Mouse (Mus musculus): ENCODE measurements around the gene Pram1. TPM values are rescaled to one million over a fixed set of nuclear protein-coding genes. Genes with fewer than 3 reads are reported as not detected.
A peak's percentile ranks its signal among the peaks of the same experiment; 100 is the strongest.
"Not testable (repeated sequence)": the region's sequence is repeated elsewhere in the genome, so short reads cannot be mapped to it uniquely, and the experiment has no call there.

Gene Pram1
- polyA plus RNA-seq (2017; shearing (Covaris generic)), result under 1 TPM; 0.40 to 0.85 TPM

DNA sequence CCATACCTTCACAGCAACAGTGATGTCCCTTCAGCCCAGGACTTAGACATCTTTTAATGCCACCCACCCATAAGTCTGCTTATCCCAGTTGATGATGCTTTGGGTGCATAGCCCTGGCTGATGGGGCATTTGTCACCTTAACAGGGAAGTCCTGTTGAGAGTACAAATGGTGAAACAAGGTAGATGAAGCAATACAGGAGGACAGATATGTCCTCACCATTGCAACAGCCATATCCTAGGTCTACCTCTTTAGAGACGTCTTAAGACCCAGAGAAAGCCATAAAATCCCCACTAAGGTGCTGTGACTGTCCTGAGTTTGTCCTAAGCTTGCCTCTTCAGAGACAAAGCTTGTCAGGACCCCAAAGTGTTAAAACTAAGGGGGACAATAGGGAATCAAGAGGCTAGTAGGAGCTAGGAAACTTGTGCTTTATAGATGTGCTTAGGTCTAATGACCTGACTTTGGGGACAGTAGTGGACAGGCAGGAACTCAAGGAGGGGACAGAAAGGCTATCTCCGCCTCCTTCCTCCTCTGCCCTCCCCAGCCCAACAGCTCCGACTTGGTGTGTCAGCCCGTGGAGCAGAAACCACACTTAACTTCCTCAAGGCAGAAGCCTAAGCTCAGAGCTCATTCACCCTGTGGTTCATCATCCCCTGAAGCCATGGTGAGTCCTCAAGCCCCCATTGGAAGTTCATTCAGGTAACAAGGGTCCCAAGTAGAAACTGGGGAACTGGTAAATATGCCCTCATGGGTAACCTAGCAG, at the start of gene Pram1:
TSS of gene Pram1 (plus strand) at position 541 of the 761 bp plus-strand sequence.
- no peak for ATAC-seq

DNA sequence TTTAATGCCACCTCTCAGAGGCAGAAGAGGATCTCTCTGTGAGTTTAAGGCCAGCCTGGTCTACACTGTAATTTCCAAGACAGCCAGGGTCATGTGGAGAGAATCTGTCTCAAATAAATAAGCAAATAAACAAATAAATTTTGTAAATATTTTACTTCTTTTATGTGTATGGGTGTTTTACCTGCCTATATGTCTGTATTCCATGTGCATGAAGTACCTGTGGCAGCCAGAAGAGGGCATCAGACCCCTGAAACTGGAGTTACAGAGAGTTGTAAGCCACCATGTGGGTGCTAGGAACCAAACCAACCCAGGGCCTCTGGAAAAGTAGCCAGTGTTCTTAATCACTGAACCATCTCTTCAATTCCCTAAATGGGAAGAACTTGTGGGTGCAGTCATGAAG, 40.6 kb upstream of the Pram1 start:
- no peak for ATAC-seq

DNA sequence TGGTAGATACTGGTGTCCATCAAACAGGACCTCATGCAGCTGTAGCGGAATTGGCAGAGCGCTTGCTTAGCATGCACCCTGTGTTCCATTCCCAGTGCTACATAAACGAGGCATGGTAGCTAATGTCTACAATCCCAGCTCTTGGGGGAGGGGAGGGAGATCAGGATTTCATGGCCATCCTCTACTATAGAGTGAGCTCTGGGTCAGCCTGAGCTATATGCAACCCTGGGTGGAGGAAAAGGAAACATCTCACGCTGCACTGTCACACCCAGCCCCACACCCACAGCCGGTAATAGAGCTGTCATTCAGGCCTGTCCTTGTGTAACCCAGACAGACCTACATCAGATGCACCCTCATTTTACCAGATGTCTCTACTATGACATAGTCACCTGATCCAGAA, 39.4 kb upstream of the Pram1 start:
- no peak for ATAC-seq

DNA sequence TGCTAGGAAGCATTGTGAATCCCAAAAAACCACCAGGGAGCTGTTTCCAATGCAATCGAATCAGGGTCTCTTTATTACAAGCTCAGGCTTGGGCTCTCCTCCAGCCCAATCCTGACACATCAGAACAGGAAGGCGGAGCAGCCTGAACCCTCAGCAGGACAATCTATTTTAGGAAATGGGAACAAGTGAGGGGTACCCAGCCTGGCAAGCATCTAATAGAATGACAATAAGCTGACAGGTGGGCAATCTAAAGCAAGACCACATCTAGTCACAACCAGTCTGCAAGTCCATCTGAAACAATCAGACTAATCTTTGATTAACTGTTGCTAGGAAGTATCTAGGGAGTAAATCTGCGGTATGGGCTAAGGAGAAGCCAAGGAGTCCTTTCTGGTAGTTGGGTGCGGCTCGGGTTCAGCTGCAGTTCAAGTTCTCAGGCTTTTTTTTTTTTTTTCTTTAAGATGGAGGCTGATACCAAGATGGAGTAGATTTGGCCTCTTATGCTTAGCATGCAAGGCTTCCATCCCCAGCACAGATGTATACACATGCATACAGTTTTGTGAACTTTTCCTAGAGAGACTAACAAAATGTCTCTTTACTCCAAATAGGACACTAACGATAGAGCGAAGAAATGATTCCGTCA, 37.9 kb upstream of the Pram1 start:
- no peak for ATAC-seq

DNA sequence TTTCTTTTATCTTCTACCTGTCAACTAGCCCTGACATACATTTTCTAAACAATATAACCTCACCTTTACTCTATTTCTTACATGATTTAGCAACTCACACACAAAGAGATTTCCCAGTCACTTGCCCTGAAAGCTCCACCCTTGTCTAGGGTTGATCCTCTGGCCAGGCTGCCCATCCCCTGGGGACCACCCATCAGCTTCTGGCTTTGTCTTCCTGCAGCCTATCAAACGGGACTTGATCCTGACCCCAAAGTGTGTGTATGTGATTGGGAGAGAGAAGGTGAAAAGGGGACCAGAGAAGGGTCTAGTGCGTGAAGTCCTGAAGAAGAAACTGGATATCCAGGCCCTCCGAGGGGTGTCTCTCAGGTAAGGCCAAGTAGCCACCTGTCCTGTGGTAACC, 37.0 kb upstream of the Pram1 start:
- no peak for ATAC-seq

DNA sequence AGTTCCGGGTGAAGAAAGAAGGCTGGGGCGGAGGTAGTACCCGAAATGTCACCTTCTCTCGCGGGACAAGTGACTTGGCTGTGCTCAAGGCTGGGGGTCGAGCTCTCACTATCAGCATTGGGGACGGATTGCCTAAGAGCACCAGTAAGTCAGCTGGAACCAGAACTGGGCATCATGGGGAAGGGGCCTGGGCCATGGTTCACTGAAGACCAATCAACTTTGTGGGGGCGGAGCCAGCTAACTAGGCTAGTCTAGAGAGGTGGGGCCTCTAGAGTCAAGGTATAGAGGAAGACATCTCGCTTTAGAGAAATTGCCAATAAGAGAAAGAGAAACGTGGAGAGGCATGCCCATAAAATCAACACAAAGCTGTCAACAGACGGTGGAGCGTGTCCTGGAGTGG, 35.9 kb upstream of the Pram1 start:
- ATAC-seq, result no peak

DNA sequence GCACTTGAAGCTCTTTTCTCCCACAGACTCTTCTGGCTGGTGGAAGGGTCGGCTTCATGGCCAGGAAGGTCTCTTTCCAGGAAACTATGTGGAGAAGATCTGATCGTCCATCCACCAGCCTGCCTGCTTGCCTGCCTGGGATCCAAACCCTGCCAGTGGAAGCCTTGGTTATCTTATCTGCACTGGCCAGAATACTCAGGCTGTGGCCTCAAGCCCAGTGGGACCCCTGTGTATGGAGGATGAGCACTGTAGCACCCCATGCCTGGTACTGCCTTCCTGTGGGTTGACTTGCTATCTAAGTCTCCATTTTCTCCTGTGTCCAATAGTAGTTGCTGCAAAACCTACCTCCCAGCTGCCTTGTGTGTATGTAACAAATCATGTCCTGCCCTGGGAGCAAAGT, 30.6 kb upstream of the Pram1 start:
- no peak for ATAC-seq

DNA sequence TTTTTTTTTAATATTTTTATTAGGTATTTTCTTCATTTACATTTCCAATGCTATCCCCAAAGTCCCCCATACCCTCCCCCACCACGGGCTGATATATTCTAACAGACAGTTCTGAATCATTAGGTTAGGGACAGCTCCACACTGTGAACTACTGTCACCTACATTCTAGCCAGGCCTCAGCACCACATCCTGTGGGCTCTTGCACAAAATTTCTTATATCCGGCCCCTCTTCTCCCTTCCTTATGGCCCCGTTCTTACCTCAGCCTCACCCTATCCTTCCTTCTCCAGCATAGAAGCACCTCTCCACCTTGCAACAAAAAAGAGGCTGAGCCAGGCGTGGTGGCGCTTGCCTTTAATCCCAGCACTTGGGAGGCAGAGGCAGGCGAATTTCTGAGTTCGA, 27.3 kb upstream of the Pram1 start:
- ATAC-seq, result no peak

DNA sequence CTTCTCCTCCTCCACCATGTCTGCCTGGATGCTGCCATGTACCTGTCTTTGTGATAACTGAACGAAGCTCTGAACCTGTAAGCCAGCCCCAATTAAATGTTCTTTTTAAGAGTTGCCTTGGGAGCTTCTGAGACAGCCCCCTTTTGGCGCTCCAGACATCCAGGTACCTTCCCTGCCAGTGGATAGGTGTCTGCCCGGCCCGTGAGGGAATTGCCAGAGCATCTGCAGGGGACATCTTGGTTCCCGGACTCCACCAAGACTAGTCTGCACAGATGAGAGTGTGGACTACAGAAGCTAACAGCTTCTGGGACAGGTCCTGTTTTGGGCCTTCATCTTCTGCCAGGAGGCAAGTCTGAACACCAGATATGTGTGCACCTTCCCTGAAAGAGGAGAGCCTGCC, 24.1 kb upstream of the Pram1 start:
- not testable (repeated sequence) for ATAC-seq

DNA sequence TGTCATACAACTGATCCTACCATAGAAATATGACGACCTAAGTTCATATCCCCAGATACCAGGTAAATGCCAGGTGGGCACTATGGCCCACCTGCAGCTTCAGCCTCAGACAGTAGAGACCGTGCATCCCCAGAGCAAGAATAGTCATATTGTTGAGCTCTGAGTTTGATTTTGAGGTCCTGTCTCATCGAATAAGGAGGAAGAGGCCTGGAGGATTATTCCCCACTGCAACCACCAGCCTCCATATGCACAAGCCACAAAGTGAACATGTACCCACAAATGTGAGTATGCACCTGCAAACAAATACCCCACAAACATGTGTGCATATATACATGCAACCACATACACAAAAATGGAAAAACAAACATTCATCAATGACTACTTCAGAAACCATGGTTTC, 10.6 kb upstream of the Pram1 start:
- no peak for ATAC-seq

DNA sequence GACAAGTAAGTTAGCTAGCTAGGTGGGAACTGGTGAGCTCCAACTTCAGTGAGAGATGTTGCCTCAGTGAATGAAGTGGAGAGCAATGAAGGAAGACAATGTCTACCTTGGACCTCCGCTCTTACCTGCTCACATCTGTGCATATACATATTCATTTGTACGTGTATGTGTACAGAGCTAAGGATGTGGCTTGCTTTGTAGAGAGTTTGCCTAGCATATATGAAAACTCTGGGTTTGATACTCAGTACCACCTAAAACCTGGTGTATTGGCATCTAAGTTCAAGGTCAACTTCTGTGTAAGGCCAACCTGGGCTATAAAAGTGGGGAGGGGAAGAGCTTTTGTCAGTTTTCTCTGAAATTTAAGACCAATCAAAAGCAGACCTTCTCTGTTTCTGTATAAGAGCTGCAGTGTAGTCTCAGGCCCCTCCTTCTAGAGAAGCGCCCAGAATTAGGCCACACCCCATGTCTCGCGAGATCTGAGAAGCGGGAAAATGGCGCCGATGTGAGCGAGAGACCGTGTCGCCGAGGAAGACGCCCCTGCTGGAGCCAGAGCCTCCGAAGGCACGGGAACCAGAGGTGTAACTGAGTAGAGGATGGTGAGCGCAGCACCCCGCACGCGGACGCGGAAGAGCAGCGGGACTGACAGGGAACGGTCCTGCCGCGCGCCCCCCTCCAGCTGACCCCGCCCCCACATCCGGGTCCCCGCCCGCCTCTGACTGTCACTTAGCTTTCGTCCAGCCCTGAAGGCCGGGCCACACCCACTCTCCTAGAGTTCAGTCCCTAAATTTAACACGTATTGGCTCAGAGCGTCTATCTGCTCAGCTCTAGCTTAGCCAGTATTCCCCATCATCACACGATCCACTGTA, 9.0 kb upstream of the Pram1 start, which contains the start of gene Zfp414:
TSS of gene Zfp414 (plus strand) at position 470 of the 866 bp plus-strand sequence.
- ATAC-seq, result peak; percentile 94

DNA sequence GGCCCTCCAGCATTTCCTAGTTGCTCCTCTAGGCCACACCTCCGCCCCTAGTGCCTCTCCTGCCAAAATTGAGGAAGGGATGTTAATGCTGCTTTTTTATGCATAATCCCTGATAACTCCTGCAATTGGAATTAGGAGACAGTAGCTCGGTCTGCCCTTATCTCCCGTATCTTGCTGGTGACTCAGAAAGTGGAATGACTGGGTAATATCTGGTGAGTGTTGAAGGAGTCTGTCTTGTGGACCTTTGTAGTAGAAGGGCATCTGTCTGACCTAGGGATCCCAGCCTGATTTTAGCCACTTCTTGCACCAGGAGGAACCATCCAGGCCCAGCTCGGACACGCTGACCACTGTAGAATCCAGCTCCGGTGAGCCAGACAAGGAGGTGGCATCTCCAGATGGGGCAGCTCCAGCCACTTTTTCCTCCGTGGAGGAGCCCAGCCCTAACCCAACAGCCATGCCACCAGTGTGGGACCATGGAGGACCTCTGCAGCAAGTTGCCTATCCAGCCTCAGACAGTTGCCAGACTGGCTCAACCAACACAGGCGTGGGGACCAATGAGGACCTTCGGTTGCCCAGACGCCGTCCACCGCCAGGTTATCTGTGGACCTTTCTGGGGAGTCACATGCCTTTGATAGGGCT, 8.2 kb upstream of the Pram1 start:
- no peak for ATAC-seq

DNA sequence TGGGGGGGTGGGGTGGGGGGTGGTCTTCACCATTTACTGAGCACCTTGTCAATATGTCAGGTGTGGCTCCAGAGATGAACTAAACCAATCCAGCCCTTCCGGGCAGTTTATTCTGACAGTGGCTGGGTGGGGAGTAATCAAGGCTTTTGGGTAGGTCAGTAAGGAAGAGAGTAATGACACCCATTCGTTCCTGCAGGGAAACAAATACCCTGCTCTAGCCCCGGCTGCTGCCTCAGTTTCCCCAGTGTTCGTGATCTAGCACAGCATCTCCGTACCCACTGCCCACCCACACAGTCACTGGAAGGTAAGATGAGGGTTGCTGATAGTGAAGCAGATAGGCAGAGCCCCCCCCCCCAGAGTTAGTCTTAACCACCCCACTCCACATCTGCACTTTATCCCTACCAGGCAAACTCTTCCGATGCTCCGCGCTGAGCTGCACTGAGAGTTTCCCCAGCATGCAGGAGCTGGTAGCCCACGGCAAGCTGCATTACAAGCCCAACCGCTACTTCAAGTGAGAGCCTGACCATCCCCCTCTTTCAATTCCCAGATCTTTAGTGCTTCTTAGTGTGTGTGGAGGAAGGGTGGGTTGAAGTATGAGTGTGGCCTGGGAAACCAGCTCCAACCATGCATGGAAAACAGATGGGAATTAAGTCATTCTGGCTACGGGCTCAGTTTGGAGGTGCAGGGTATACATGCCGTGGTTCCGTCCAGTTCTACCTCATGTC, 7.5 kb upstream of the Pram1 start:
- ATAC-seq, result no peak

DNA sequence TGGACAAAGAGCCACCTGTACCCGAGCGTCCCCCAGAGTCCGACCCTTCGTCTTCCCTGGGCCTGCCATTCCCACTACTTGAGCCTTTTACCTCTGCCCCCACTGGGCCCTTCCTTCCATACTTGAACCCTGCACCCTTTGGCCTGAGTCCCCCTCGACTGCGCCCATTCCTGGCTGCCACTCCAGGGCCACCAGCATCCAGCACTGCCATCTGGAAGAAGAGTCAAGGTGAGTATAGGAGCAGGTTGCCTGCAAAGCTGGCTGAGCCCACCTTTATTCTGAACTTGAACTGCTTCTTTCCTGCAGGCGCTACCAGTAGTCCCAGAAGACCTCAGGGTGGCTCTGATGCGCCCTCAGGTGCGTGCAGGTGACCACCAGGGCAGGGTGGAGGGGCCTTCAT, 6.6 kb upstream of the Pram1 start:
- ATAC-seq, result no peak

DNA sequence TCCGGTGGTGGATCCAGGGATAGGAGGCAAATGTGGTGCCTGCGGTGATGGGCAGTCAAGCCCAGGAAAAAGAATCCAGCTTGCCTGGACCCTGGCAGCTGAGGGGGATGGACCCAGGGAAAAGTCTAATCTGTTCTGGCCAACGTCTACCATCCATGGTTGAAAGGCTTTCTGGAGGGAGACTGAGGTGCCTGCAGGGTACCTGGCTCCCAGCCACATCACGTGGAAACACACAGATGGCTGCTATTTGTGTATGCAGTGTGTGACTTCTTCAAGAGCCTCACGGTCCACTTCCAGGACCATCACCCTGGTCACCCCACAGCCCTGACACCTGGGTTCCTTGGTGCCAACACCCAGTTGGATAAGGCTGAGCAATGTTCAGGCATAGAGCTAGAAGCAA, 6.1 kb upstream of the Pram1 start:
- ATAC-seq, result no peak

DNA sequence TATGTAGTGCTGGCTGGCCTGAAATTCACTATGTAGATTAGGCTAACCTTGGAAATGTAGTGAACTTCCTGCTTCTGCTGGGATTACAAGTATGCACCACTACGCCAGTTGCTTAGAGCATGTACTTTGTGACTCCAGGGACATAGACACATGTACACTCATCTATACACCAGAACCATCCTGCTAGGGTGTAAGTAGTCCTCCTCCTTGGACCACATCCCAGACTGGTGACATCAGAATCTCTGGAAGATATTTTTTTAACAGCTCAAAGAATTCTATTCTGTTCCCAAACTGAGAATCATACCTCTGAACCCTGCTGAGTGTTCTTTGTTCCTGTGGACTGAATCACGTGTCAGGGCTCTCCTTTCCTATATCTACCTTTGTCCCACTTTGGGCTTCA, 818 bp upstream of the Pram1 start:
- no peak for ATAC-seq

DNA sequence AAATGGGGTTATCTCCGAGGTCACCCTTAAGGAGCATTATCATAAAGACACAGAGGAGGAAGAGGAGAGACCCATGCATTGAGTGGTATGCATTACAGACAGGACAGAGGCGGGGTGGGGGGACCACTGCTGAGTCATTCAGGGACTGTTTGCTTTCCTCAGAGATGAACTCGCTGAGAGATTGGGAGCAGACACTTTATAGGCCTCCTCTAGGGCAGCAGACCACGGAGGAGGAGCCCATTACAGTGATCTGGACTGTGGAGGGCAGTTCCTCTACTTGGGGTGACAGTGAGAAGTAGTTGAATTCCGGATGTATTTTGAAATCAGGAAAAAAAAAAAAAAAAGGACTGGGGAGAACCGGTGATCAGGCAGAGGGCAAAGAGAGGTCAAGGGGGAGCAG, 1.9 kb downstream of the Pram1 start:
- no peak for ATAC-seq

DNA sequence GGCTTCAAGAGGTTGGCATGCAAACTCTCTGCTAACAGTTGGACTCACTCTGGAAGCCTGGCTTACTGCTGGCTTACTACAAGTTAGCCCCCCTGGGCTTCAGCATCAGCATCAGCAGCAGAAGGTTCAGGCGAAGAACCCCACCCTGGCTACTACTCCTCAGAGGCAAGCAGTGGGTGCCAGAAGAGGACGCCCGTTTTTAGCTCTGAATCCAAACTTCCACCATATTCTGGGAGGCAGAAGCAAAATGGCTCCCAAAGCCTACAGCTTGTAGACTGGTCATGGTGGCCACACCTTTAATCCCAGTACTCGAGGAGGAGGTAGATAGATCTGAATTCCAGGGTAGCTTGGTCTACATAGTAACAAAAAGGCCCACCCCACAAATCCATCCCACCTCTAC, 6.2 kb downstream of the Pram1 start:
- no peak for ATAC-seq

DNA sequence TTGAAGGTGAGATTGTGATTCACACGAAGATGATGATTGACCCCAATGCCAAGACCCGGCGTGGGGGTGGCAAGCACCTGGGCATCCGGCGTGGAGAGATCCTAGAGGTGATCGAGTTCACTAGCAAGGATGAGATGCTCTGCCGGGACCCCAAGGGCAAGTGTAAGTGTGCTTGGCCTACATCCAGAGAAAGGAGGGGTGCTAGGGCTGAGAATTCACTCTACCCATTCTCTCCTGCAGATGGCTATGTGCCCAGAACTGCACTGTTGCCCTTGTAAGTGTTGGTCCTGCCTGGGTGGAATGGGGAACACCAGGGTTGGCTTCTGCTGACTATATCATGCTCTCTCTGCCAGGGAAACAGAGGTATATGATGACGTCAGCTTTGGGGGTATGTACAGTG, 7.2 kb downstream of the Pram1 start:
- ATAC-seq, result no peak

DNA sequence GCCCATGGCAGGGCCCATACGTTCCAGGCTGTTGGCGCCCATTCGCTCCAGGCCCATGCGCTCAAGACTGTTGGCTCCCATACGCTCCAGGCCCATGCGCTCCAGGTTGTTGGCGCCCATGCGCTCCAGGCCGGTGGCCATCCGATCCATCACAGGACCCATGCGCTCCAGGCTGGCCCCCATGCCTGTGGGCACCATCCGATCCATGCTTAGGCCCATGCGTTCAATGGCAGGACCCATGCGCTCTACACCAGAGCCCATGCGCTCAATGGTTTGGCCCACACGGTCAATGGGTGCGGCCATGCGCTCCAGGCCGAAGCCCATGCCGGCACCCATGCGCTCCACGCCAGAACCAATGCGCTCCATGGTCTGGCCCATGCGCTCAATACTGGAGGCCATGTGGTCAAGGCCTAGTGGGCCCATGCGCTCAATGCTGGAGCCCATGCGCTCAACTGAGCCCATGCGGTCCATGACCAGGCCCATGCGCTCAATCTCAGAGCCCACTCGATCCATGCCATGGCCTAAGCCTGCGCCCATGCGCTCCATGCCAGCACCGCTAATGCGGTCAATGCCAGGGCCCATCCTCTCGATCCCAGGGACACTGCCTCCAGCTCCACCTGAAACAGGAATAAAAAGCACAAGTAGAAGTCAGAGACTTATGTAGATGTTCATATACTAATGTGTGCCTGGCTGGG, 12.1 kb downstream of the Pram1 start:
- ATAC-seq, result no peak

DNA sequence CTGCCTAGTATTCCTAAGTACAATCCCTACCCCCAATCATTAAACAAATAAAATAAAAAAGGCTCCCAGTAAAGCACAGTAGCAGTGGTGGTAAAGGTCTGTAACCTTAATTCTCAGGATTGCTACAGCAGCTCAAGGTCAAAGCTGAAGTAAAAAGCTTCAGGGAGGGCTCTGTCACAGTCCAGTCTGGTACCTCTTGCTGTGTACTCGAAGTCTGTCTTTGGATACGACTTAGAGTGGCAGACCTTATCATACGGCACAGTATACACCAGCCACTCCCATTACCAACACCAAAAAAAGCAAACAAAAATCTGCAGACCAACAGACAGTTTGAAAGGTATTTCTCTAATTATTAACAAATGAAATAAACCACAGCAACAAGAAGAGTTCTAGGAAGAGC, 29.0 kb downstream of the Pram1 start:
- no peak for ATAC-seq

DNA sequence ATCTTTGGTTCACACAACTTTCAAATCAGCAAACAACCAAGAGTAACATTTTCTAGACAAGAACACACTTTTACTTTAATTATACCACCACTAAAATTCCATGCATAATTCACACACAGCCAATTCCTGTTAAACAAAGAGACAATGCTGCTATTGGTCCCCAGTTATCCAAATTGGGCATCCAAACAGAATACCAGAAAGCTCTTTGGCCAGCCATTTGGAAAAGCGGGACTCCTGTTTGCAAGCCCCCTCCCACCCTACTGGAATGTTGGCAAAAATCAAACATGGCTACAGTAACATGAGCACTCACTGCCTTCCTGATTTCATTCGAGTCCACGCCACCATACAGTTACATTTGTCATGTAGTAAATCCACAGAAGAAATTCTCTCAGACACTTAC, 31.8 kb downstream of the Pram1 start:
- ATAC-seq, result no peak
